Mouse (Mus musculus) brown adipose tissue, adult 24 weeks (tissue): ENCODE measurements around the gene Wdr26. TPM values are rescaled to one million over a fixed set of nuclear protein-coding genes. Genes with fewer than 3 reads are reported as not detected.

ENCODE experiments used
- H3K27ac ChIP-seq: fragments of 200-500 bp; replicated peaks from 2 replicates; pipeline ENCODE4 v1.5.1; 2012; ENCODE audit warnings: low read depth, mild to moderate bottlenecking, low read length
- H3K4me1 ChIP-seq: fragments of 200-500 bp; 2 replicates; pipeline ENCODE4 v1.6.1; 2012; ENCODE audit warnings: low read length, mixed read lengths; ENCODE audit not compliant: control insufficient read depth, insufficient read depth, insufficient read length
- H3K4me3 ChIP-seq: fragments of 200-500 bp; 2 replicates; pipeline ENCODE4 v1.5.1; 2012; ENCODE audit warnings: low read depth, mild to moderate bottlenecking, low read length, moderate library complexity; ENCODE audit not compliant: insufficient read depth
- polyA plus RNA-seq: library from polyadenylated mRNA; stranded (reverse); fragments of >200 nt; gene quantifications from 2 replicates; pipeline ENCODE4 v1.2.4, GENCODE M21; 2012; ENCODE audit not compliant: missing spikeins, insufficient read depth, insufficient read length

The Wdr26 gene
- polyA plus RNA-seq, 1 experiment: 55.5 TPM

DNA sequence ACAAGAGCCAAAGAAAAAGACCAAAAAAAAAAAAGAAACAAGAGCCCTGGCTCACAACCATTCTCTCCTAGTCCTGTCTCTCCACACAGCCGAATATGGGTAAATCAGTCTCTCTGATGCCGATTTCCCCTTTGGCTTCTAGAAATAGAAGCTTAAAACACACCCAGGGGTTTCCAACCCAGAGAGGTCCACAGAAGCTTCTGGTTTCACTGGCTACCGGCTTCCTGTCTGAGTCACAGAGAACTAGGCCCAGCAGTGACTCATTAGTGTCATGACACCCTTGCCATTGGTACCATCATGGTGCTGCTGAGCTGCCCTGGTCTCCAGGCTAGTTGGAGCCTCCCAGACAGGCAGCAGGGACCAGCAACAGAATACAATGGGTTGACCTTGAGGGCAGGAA lies 35.4 kb upstream of the Wdr26 start:
- Histone ChIP-seq H3K27ac (peak overlapping the region; percentile 75), H3K4me3 (no peak overlapping the region), H3K4me1 (peaks cover 7% of the 10 kb centered on the region)

DNA sequence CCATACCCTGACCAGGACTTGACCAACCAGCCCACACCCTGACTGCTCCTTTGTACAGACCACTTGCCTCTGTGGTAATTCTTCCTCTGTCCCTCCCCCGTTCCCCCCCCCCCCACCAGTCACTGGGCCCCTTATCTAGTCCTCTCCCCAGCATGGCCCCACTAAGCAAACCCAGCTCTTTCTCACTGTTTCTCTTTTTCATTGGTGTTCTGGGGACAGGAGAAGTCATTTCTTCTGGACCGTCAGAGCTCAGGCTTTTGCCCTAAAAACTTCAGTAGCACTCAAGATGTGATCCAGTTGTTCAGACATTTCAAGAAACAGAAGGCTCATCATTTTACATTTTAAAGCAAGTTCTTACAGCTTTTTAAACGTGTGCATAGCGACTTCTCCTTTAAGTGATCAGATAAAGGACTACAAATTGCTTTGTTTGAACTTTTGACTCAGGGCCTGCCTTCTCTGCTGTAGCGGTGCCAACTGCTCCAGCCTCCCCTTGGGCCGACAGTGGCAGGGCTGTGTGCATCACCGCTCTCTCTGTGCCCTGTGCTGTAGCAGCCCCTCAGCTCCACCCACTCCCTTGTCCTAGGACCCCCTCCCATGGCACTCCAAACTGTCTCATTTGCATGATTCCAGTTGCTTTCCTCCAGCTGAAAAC lies 34.8 kb upstream of the Wdr26 start:
- H3K27ac ChIP-seq: peak overlapping the region; percentile 75
- peaks cover 7% of the 10 kb centered on the region for H3K4me1 ChIP-seq
- H3K4me3 ChIP-seq: no peak overlapping the region

DNA sequence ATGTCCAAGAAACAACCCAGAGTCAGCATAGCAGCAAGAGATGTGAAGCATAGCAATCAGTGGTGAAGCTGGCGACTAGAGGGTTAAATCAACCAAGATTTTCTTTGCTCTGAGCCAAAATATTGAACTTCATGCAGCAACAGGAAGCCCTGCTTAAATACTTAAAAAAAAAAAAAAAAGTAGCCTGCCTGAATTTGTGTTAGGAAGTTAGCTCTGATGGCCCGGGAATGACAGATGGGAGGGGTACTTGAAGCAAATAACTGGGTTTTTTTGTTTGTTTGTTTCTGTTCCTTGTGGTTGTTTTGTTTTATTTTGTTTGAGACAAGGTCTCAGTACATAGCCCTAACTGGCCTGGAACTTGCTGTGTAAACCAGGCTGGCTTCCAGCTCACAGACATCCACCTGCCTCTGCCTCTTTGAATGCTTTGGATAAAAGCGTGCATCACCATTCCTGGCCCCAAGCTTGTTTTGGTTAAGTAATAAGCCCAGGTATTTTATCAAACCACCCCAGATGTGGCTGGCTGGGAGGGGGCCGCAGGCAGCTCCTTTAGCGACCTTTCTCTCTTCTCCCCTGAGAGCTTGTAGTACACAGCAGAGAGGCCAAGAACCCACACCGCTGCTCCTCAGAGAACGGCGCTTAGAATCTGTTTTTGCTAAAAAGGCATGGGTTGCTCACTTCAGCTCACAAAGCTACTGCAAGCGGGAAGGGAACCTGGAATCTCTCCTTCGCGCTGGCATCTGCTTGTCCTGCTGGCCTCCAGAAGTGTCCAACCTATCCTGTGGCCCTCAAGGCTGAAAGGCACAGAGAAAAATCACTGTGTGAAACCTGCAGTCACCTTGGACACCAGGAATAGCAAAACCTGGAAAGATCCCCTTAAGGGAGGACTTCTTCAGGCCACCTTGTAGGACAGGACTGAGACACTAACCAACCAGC lies 34.0 kb upstream of the Wdr26 start:
- Histone ChIP-seq H3K4me1 (peaks cover 7% of the 10 kb centered on the region), H3K27ac (peak overlapping the region; percentile 45), H3K4me3 (no peak overlapping the region)

DNA sequence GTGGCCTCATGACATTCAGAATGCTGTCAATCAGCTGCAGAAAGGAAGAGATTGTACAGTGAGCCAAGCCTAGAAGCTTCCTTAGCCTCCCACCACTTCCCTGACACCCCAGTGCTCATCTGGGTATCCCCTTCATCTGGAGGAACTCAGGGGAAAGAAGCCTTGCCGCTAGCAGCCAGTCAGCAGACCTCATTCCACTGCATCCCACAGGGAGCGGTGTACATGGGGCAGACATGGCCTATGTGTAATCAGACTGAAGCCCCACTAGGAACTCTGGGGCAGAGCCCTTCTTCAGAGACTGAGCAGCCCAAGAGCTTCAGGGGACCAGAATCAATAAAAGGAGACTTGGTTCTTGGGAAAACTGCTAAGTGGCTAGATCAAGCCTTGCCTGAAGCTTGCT lies 33.3 kb upstream of the Wdr26 start:
- H3K27ac ChIP-seq: 0 out of 2 replicates have a peak overlapping the region, but pooled peaks have one; percentile 2
- H3K4me1 ChIP-seq: peaks cover 7% of the 10 kb centered on the region

DNA sequence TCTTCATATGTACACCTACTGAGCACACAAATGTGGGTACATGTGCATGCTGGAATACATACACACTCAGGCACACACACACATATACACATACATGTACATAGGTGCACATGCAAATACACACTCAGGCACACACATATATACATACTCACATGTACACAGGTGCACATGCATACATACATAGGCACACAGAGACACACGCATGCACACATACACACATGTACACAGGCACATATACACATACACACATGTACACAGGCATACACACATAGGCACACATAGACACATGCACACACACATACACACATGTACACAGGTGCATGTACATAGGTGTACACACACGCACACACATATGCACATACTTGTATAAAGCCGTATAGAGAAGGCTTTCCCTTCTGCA lies 29.4 kb upstream of the Wdr26 start:
- H3K4me1 ChIP-seq: peaks cover 4% of the 10 kb centered on the region; the same call in 1 of the 2 replicates
- H3K4me3 ChIP-seq: no peak overlapping the region
- H3K27ac ChIP-seq: no peak overlapping the region

More for the DNA sequence above, 33.3 kb upstream of the Wdr26 start:
- no peak overlapping the region for H3K4me3 ChIP-seq

DNA sequence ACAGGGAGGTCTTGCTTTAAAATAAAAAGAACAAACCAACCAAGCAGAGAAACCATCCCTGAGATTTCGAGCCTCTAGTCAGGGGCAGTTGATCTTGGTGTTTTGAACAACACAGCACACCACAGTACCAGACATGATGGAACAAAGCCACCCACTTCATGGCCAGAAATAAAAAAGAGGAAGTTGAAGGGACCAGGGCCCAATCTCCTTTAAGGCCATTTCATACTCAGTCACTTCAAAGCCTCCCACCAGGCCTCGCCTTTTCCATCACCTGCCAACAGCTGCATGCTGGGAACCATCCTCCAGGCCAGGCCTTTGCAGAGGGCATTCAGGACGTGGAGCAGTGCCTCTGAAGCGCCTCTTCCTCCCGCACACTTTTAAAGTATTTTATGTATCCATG lies 25.5 kb upstream of the Wdr26 start:
- Histone ChIP-seq H3K27ac (no peak overlapping the region), H3K4me1 (peaks cover 3% of the 10 kb centered on the region; the same call in 1 of the 2 replicates), H3K4me3 (no peak overlapping the region)

DNA sequence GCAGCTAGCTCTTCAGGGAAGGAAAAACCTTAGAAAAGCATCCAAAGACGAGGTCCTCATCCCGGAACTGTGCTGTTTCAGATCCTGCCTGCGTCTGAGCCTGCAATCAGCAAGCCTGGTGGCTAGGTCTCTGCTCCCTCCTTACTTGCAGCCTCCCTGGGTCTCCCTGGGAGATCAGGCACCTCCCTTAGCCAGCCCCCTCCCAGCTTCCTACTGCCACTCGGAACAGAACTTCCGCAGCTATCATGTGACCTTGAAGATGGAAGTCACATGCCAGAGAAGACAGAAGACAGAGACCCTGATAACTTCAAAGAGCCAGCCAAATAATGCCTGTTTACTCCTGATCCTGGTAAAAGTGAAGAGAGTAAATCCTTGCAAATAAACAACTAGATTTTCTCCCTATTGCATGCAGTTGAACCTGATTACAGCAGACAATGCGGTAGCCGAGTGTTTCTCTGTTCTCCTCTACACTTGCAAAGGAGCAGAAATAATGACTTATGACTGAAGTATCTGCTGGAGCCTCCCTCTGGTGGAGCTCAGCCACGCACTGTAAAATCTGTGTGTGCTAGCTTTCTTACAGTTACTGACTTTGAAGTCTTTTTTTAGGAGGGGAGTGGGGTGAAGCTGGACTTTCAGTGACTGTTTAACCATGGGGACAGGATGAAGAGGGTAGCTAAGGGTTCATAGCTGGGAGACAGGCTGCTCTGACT lies 22.7 kb upstream of the Wdr26 start:
- Histone ChIP-seq H3K27ac (peak overlapping the region; percentile 55; the same call in 1 of the 2 replicates), H3K4me3 (peak overlapping the region; percentile 38), H3K4me1 (peaks cover 12% of the 10 kb centered on the region)

DNA sequence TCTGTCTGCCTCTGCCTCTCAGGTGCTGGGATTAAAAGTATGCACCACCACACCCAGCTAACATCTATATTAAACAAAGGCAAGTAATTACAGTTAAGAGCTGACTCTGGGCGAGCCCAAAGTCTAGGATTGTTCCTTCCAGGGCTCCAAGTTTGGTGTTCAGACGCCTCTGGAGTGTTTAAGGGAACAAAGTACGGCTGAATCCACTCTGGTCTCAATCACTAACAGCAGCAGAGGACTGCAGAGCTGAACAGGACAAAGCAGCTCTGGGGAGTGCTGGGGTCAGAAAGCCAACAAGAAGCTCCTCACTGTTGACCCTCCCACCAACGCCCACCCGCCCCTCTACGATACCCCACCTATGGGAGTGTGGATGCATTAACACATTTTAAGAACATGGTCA lies 21.9 kb upstream of the Wdr26 start:
- Histone ChIP-seq H3K4me1 (peaks cover 12% of the 10 kb centered on the region), H3K4me3 (peak overlapping the region; percentile 38), H3K27ac (peak overlapping the region; percentile 45; the same call in 1 of the 2 replicates)

DNA sequence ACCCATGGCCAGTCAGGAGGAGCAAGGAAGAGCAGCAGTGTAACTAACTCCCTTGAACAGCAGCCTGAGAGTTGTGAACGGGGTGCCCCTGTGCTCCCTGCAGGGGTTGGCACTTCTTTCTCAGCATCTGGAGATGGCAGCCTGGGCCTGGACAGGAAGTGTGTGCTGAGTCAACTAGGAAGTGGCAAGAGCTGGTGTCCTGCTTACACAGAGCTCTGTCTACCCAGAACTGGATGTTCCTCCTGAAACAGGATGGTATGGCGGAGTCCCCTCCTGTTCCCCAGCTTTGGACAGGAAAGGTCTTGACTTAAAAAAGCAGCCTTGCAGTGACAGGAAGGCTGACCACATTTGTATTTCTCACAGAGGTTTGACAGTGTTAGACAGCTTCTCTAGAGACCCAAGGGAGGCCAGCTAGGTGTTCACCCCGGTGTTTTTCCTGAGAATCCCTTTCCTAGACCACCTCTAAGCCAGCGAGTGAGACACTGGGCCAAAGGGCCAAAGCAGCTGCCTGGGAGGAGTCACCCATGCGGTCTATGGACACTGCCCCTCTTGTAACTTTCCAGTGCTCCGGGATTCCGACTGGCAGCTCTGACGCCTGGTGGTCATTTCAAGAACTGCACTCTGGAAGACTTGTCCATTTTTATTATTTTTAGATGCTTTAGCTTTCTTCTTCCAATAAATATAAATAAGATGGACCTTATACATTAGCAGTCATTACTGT lies 20.7 kb upstream of the Wdr26 start:
- Histone ChIP-seq H3K4me1 (peaks cover 12% of the 10 kb centered on the region), H3K27ac (peak overlapping the region; percentile 83), H3K4me3 (no peak overlapping the region)

DNA sequence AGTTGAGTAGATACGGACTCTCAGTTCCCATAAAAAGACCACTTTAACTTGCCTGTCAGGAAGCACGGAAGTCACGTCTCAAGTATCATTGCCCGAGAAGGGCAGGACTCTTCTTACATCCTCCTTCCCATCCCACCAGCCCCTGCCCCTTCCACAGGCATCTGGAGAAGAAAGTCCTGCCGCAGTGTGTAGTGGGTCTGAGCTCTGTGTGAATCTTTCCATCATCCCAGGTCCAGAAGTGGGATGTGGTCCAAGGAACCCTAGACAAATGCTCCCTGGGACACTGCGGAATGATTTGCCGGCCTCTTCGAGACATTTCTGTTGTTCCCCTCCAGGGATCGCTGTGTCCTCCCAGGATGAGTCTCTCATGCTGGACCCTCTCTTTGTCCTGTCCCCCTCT lies 20.0 kb upstream of the Wdr26 start:
- H3K27ac ChIP-seq: peak overlapping the region; percentile 83
- H3K4me1 ChIP-seq: peaks cover 12% of the 10 kb centered on the region
- H3K4me3 ChIP-seq: no peak overlapping the region

DNA sequence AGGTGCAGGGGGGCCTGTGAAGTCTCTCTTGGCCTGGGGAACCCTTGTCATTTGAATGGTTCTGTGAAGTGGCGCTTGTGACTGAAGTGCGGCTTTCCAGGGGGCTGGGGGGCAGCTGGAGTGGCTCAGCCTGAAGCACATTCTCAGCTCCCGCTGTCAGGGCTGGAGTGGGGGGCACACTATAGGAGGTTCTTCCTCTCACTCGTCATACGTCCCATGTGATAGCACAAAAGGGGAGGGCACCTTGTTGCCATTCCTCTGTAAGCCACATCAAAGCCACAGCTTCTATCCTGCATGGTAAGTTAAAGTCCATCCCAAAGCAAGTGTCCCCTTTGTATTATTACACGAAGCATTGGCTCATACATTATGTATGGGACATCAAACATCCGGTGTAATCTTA lies 19.5 kb upstream of the Wdr26 start:
- Histone ChIP-seq H3K27ac (peak overlapping the region; percentile 23), H3K4me1 (peaks cover 12% of the 10 kb centered on the region), H3K4me3 (no peak overlapping the region)

DNA sequence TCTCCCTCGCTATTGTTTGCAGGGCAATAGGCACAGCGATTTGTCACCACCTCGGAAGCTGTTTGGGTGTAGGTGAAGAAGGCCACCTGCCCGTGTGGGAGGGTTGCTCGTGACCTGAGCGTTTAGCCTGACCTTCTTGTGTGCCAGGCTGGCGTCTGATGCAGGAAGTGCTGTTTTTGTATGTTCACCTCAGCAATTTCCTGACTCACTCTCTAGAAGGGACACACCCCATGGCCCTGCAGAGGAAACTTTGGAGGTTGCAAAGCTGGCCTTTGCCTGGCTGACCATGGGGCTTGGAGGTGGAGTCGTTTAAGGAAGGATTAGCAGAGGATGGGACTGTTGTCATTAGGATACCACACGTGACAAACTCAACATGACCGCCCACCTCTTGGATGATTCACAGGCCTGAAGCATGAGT lies 18.9 kb upstream of the Wdr26 start:
- peaks cover 12% of the 10 kb centered on the region for H3K4me1 ChIP-seq
- peak overlapping the region; percentile 31 for H3K27ac ChIP-seq
- no peak overlapping the region for H3K4me3 ChIP-seq

DNA sequence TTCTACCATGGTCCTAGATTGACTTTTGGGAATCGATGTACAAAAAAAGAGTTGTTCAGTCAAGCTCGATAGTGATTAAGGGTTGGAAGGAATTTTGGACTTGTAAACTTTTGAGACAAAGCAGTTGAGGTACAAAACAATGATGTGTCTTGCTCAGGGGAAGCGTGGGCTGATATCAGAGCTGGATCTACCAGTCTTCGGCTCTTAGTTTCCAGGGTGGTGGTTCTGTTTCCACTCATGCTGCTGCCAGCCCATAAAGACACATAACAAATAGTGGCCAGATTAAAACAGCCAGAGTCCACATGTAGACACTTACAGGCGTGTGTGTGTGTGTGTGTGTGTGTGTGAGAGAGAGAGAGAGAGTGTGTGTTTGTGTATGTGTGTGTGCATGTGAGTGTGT lies 17.2 kb upstream of the Wdr26 start:
- no peak overlapping the region for H3K27ac ChIP-seq
- peaks cover 12% of the 10 kb centered on the region for H3K4me1 ChIP-seq
- no peak overlapping the region for H3K4me3 ChIP-seq

DNA sequence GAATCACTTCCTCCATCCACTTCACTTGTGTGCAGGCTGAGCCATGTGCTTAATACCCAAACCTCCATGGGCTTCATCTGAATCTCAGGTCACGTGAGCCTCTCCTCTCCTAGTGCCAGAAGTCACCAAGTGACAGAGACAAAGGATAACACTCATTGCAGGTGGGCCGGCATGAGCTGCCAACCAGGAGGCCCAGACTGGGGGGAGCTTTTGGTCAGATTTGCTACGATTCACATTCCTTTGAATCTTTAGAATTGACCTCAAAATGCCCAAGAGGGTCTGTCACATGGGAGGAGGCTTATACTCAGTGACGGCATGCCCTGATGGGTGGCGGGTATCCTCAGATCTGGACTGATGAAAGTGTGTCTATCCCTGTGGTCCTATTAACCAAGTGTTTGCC lies 16.8 kb upstream of the Wdr26 start:
- no peak overlapping the region for H3K4me3 ChIP-seq
- H3K4me1 ChIP-seq: peaks cover 12% of the 10 kb centered on the region
- H3K27ac ChIP-seq: no peak overlapping the region
